Mouse (Mus musculus): ENCODE data around the gene Pglyrp2. TPM values are rescaled to one million over a fixed set of nuclear protein-coding genes. Genes with fewer than 3 reads are reported as not detected.

Pglyrp2 gene
- under 1 TPM in 1 of 2 experiments, not detected in 1; 0.60 TPM for total RNA-seq (2021)
- long read RNA-seq, experiment 1, partial matches to known transcripts: 1 of 1 reads
- long read RNA-seq, experiment 1, other reads (novel, unspliced or antisense): 0 of 1 reads
- long read RNA-seq, experiment 2: 0 reads

GRCm38 (mm10) chr17:32424034-32424433 lies at the start of gene Pglyrp2:
Gene Pglyrp2 (minus strand): TSS chr17:32424167.
- no peak for DNase-seq (ENCODE audit: low spot score in 2 of 2)

GRCm38 (mm10) chr17:32472176-32472575 lies 48.2 kb upstream of the Pglyrp2 start:
- DNase-seq (ENCODE audit: low spot score in 2 of 2): no peak

GRCm38 (mm10) chr17:32470795-32471194 lies 46.8 kb upstream of the Pglyrp2 start:
- no peak for DNase-seq (ENCODE audit: low spot score in 2 of 2)

GRCm38 (mm10) chr17:32468494-32468893 lies 44.5 kb upstream of the Pglyrp2 start:
- DNase-seq (ENCODE audit: low spot score in 2 of 2): no peak

GRCm38 (mm10) chr17:32454997-32455396 lies 31.0 kb upstream of the Pglyrp2 start:
- no peak for DNase-seq (ENCODE audit: low spot score in 2 of 2)

GRCm38 (mm10) chr17:32454188-32454587 lies 30.2 kb upstream of the Pglyrp2 start:
- DNase-seq (ENCODE audit: low spot score in 2 of 2): no peak

GRCm38 (mm10) chr17:32452482-32452881 lies 28.5 kb upstream of the Pglyrp2 start, which contains the start of gene Cyp4f39:
Gene Cyp4f39 (plus strand): TSS chr17:32452723.
- peak in 1 of 2 experiments; percentile 22 for DNase-seq (ENCODE audit: low spot score in 2 of 2)

- DNase-seq (ENCODE audit: low spot score in 2 of 2): no peak
These were observed 27.0 kb upstream of the Pglyrp2 start for GRCm38 (mm10) chr17:32450844-32451537.

- no peak for DNase-seq (ENCODE audit: low spot score in 2 of 2)
These were observed 25.1 kb upstream of the Pglyrp2 start for GRCm38 (mm10) chr17:32449042-32449441.

GRCm38 (mm10) chr17:32447195-32447594 lies 23.2 kb upstream of the Pglyrp2 start:
- DNase-seq (ENCODE audit: low spot score in 2 of 2): no peak

- DNase-seq (ENCODE audit: low spot score in 2 of 2): peak in 1 of 2 experiments; percentile 21
These were observed 21.0 kb upstream of the Pglyrp2 start for GRCm38 (mm10) chr17:32445016-32445415.

- DNase-seq (ENCODE audit: low spot score in 2 of 2): no peak
These were observed 19.3 kb upstream of the Pglyrp2 start for GRCm38 (mm10) chr17:32443245-32443644.

- no peak for DNase-seq (ENCODE audit: low spot score in 2 of 2)
These were observed 13.1 kb upstream of the Pglyrp2 start for GRCm38 (mm10) chr17:32437106-32437505.

GRCm38 (mm10) chr17:32435151-32435550 lies 11.2 kb upstream of the Pglyrp2 start:
- DNase-seq (ENCODE audit: low spot score in 2 of 2): no peak

- DNase-seq (ENCODE audit: low spot score in 2 of 2): no peak
These were observed 10.4 kb upstream of the Pglyrp2 start for GRCm38 (mm10) chr17:32434324-32434723.

GRCm38 (mm10) chr17:32431972-32432371 lies 8.0 kb upstream of the Pglyrp2 start:
- DNase-seq (ENCODE audit: low spot score in 2 of 2): no peak

GRCm38 (mm10) chr17:32426610-32427009 lies 2.6 kb upstream of the Pglyrp2 start:
- no peak for DNase-seq (ENCODE audit: low spot score in 2 of 2)

GRCm38 (mm10) chr17:32420781-32421180 lies 3.2 kb downstream of the Pglyrp2 start:
- DNase-seq (ENCODE audit: low spot score in 2 of 2): no peak

- DNase-seq (ENCODE audit: low spot score in 2 of 2): no peak
These were observed 4.0 kb downstream of the Pglyrp2 start for GRCm38 (mm10) chr17:32419989-32420388.

GRCm38 (mm10) chr17:32416771-32417170 lies 7.2 kb downstream of the Pglyrp2 start:
- DNase-seq (ENCODE audit: low spot score in 2 of 2): no peak

GRCm38 (mm10) chr17:32415417-32416020 lies 8.4 kb downstream of the Pglyrp2 start:
- no peak for DNase-seq (ENCODE audit: low spot score in 2 of 2)

GRCm38 (mm10) chr17:32411898-32412297 lies 12.1 kb downstream of the Pglyrp2 start:
- no peak for DNase-seq (ENCODE audit: low spot score in 2 of 2)
